Mouse (Mus musculus) NIH3T3 (cell line): Measurements from ENCODE around the gene 2200002D01Rik.

Source experiments
- DNase-seq: peaks from one replicate; pipeline ENCODE4 v3.0.0-alpha.2; 2012; ENCODE audit warnings: low read depth

The 2200002D01Rik gene

GRCm38 (mm10) chr7:29248261-29248841 lies at the start of gene 2200002D01Rik:
Gene 2200002D01Rik (minus strand): TSS chr7:29248466.
- DNase-seq: peak; percentile 56

GRCm38 (mm10) chr7:29296998-29297397 lies 48.7 kb upstream of the 2200002D01Rik start:
- peak; percentile 88 for DNase-seq

GRCm38 (mm10) chr7:29295861-29296647 lies 47.8 kb upstream of the 2200002D01Rik start:
- DNase-seq: no peak

GRCm38 (mm10) chr7:29294111-29294761 lies 46.0 kb upstream of the 2200002D01Rik start:
- DNase-seq: no peak

- DNase-seq: no peak
Measured at GRCm38 (mm10) chr7:29293131-29294065, 45.1 kb upstream of the 2200002D01Rik start.

GRCm38 (mm10) chr7:29292458-29293098 lies 44.3 kb upstream of the 2200002D01Rik start:
- no peak for DNase-seq

- no peak for DNase-seq
Measured at GRCm38 (mm10) chr7:29291616-29292457, 43.6 kb upstream of the 2200002D01Rik start.

GRCm38 (mm10) chr7:29290691-29291485 lies 42.6 kb upstream of the 2200002D01Rik start:
- no peak for DNase-seq

GRCm38 (mm10) chr7:29289856-29290255 lies 41.6 kb upstream of the 2200002D01Rik start:
- no peak for DNase-seq

GRCm38 (mm10) chr7:29288942-29289638 lies 40.8 kb upstream of the 2200002D01Rik start, which contains the start of gene Ppp1r14a:
Gene Ppp1r14a (plus strand): TSS chr7:29289308.
- DNase-seq: peak; percentile 42

GRCm38 (mm10) chr7:29288079-29288478 lies 39.8 kb upstream of the 2200002D01Rik start:
- DNase-seq: no peak

GRCm38 (mm10) chr7:29287481-29287880 lies 39.2 kb upstream of the 2200002D01Rik start:
- DNase-seq: no peak

- no peak for DNase-seq
Measured at GRCm38 (mm10) chr7:29284523-29284922, 36.3 kb upstream of the 2200002D01Rik start.

- no peak for DNase-seq
Measured at GRCm38 (mm10) chr7:29283876-29284275, 35.6 kb upstream of the 2200002D01Rik start.

- no peak for DNase-seq
Measured at GRCm38 (mm10) chr7:29282074-29282554, 33.8 kb upstream of the 2200002D01Rik start.

GRCm38 (mm10) chr7:29281201-29282073 lies 33.2 kb upstream of the 2200002D01Rik start, which contains the start of gene Spint2:
Gene Spint2 (minus strand): TSS chr7:29281912.
- no peak for DNase-seq

GRCm38 (mm10) chr7:29280801-29281200 lies 32.5 kb upstream of the 2200002D01Rik start:
- DNase-seq: no peak

GRCm38 (mm10) chr7:29279924-29280323 lies 31.7 kb upstream of the 2200002D01Rik start:
- DNase-seq: no peak
